Mouse (Mus musculus) urinary bladder, adult 18-20 months (tissue): ENCODE data around the gene Hoxa4.

Experiments
- DNase-seq, 2 experiments: peaks; one replicate each; pipeline ENCODE4 v3.0.0; 2022; ENCODE audit warnings: low spot score in 2 of 2, mixed read lengths in 2 of 2

Hoxa4 gene

GRCm38 (mm10) chr6:52205221-52205620, 13.7 kb upstream of the Hoxa4 start:
- DNase-seq: no peak

DNA sequence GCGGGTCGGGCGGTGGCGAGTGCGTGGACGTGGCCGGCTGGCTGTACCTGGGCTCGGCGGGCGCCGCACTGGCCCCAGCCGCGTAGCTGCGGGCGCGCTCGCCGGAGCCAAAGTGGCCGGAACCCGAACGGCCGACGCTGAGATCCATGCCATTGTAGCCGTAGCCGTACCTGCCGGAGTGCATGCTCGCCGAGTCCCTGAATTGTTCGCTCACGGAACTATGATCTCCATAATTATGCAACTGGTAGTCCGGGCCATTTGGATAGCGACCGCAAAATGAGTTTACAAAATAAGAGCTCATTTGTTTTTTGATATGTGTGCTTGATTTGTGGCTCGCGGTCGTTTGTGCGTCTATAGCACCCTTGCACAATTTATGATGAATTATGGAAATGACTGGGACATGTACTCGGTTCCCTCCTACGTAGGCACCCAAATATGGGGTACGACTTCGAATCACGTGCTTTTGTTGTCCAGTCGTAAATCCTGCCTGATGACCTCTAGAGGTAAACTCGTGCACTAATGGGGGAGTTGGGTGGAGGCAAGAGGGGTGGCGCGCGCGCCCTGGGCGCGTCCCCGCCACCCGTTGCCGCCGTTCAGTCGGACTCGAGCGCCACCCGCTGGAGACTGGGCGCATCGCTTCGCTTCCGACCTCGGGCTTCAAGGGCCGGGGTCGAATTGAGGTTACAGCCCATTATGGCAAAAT, 12.6 kb upstream of the Hoxa4 start, which contains the start of gene Hoxa5:
TSS of gene Hoxa5 (minus strand) at position 538 of the 703 bp plus-strand sequence.
- DNase-seq: peak in 1 of 2 experiments; percentile 51

- no peak for DNase-seq
These were observed 12.0 kb upstream of the Hoxa4 start for GRCm38 (mm10) chr6:52203371-52204049.

GRCm38 (mm10) chr6:52203121-52203370, 11.5 kb upstream of the Hoxa4 start:
- DNase-seq: no peak

DNA sequence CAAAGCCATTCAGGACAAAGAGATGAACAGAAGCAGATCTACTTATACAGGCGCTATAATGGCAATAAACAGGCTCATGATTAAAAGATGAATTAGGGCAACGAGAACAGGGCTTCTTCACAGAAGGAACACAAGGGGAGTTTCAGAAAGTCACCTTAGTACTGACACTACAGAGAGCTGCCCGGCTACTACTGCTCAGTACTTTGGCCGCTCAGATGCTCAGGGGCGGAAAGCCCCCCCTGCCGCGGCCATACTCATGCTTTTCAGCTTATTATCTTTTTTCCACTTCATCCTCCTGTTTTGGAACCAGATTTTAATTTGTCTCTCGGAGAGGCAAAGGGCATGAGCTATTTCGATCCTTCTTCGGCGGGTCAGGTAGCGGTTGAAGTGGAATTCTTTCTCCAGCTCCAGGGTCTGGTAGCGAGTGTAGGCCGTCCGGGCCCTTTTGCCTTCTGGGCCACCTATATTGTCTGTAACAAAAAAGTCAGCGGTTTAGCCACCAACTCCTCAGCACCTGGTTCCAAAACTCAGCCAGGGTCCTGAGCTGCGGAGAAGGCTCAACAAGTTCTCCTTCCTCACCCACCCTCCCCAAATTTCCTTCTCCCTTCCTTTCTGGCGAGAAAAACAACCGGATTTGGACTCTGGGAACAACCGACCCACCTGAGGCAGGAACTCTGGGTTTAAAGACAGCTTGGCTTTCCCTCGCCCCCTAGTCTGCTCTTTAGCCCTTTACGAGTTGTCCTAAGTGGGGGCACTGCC, 11.0 kb upstream of the Hoxa4 start:
- DNase-seq: no peak

DNA sequence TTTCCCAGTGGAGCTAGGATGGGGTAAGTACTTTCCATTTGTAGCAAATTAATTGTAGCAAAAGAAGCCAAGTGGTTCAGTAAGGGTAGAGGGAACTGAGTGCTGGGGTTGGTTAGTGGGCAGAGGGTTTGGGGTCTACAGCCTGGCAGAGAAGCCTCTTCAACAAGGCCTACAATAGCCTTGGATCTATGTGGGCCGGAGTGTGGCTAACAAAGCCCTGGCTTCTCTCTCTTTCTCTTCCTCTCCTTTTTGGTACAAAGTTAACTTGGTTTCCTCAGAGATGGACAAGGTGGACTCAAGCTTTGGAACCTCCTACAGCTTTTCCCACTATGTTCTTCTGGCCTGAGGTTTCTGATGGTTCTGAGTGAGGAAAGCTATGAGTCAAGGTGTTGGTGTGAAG, 9.7 kb upstream of the Hoxa4 start:
- no peak for DNase-seq

- no peak for DNase-seq
These were observed 9.2 kb upstream of the Hoxa4 start for GRCm38 (mm10) chr6:52200751-52201250.

GRCm38 (mm10) chr6:52200073-52200750, 8.7 kb upstream of the Hoxa4 start:
- DNase-seq: no peak

GRCm38 (mm10) chr6:52197271-52197670, 5.7 kb upstream of the Hoxa4 start:
- DNase-seq: peak in 1 of 2 experiments; percentile 45

GRCm38 (mm10) chr6:52196811-52197210, 5.3 kb upstream of the Hoxa4 start:
- no peak for DNase-seq

DNA sequence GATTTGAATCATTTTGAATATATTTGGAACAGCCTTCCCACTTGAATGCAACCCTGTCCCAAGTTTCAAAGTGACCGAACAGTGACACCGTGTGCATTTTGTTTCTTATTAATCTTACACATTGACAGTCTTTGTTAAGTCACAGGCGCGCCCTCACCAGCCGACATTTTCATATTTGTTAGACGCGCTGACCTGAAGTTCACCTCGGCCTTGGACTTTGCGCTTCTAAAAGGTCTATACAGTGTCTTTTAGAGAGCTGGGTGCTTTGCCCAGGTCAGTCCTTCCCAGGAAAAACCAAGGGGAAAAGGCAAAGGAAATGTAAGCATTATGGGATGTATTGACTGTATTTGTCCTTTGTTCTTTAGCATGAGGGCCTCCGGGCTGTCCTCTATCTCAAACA, 3.1 kb upstream of the Hoxa4 start:
- DNase-seq: no peak

DNA sequence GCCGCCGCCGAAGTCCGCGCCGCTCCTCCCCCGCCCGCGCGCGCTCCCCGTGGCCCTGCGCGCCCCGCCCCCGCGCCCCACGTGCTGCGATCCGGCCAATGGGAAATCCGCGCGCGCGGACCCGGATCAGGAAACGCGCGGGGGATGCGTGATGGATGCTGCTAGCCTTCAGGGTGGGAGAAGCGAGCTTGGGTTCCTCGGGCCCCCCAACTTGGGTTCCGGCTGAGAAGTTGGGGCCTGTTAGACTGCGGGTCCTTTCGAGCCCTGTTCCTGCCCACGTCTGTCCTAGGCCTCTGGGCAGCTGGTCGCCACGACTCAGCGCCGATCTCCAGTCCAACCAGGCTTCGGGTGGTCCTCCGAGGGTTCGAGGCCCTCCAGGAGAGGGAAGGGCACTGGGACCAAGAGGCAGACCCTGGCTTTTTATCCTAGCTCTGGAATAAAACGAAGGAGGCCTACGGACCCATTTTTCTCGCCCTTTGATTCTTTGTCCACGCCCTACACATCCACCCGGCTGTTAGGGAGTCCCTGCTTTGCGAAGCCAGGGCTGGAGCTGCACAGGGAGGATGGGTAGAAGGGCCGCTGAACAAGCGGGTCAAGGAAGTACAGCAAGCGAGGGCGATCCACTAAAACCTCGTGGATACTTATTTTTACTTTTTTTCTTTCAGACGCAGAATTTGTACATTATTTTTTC, 452 bp upstream of the Hoxa4 start:
- DNase-seq: peak; percentile 73 to 81

DNA sequence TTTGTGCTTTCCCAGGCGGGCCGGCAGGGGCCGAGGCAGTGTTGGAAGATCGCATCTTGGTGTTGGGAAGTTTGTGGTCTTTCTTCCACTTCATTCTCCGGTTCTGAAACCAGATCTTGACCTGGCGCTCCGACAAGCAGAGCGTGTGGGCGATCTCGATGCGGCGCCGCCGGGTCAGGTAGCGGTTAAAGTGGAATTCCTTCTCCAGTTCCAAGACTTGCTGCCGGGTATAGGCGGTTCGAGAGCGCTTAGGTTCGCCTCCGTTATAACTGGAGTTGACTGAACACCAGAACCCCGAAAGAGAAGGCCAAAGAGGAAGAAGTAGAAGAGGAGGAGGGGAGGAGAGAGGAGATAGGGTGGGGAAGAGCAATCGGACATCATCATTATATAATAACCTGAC, 1.1 kb downstream of the Hoxa4 start:
- DNase-seq: no peak

GRCm38 (mm10) chr6:52189909-52190308, 1.6 kb downstream of the Hoxa4 start:
- no peak for DNase-seq

DNA sequence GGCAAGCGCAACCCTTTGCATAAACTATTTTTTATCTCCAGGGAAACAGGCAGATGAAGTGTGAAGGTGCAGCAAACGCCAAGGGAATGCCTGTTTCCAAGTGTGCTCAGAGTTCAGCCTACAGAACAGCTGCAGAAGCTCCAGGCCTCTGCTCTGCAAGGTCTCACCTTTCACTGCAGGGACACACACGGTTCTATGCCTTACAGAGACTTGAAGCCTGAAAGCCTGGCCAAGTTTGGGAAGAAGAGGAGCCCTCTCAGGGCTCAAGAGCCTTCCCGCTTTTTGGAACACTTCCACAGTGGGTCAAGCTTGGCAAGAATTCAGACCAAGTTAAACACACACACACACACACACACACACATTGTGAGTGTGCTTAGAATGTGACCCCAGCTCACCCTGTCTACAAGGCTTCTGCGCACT, 2.4 kb downstream of the Hoxa4 start:
- DNase-seq: no peak

DNA sequence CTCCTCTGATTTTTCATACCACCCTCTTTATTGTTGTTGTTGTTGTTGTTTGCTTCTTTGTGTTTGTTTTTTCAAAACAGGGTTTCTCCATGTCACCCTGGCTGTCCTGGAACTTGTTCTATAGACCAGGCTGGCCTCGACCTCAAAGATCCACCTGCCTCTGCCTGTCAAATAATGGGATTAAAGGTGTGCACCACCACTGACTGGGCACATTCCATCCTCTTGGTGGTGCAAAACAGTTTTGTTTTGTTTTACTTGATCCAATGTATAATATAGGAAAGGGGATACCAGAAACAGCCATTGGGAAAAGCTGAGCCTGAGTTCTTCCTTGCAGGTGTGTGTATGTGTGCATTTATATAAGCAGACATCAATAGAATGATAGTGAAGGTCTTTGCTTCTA, 5.1 kb downstream of the Hoxa4 start:
- no peak for DNase-seq

DNA sequence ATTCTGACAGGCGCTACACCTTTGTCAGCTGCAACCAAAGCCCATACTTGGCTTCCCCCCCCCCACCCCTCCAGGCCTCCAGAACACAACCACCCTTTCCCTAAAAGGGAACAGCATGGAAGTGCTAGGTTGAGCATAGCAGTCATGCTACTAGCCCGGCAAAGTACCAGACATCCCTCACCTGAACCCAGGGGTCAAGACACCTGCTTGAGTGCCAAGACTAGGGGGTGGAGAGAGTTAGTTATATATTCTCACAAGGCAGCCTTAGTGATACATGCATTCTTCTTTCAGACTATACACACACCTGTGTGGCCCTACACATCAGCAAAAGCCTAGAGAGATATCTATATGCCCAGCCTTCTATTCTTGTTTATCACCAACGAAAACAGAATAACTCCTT, 5.7 kb downstream of the Hoxa4 start:
- DNase-seq: no peak

DNA sequence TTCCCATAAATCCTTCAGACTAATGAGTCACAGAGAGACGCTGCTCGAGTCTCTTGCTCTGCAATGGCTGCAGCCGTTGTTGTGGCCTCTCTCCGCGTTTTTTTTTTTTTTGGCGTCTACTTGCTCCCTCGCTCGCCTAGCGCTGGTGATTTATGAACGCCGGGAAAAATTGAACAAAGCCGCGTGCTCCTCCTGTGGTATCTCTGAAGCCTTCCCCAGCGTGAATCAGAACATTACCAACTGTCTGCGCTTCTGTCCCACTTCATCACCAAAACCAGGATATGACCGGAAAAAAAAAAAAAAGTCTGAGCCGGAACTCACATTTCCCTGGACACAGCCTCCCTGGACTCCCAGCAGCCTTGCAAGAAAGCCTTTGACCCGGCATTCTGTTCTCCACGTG, 6.3 kb downstream of the Hoxa4 start:
- no peak for DNase-seq

DNA sequence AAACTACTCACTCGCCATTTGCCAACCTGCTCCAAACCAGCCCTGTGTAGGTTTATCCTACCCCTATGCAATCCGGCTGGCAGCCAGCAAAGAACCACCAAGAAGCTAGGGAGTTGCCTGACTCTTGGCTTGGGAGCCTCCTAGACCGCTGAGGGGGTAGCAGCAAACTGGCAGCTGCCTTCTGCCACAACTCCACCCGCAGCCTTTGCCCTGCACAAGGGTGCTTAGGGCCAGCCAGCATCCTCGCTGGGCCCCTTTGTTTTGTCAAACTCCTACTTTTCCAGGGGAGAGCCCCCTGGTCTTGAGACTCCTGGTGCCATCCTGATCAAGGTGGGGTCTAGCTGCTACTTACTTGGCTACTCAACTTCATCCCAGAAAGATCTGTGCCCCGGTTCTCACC, 6.9 kb downstream of the Hoxa4 start:
- DNase-seq: no peak

GRCm38 (mm10) chr6:52183311-52184080, 8.1 kb downstream of the Hoxa4 start:
- DNase-seq: no peak

DNA sequence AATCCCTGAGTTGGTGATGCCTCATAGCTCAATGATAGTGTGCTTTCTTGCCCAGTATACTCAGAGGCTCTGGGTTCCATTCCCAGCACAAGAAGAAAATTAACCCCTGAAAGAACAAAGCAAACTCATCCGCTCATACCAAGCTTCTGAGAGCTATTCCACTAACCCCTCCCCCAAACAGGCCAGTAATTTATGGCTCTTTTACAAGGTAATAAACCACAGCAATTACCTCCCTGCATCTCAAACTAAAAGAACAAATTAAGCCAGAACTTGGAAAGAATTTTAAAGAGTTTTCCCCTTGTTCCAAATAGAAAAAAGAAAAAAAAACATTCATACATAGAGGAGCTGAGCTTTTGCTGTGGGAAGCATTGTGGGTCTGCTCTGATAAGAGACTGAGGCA, 8.8 kb downstream of the Hoxa4 start:
- no peak for DNase-seq
